Mouse (Mus musculus) ES-E14 (cell line): ENCODE measurements around the gene Adar.

Experiments used
- CHD2 ChIP-seq: IDR thresholded peaks from 2 replicates; pipeline ENCODE4 v1.6.1; 2014; ENCODE audit warnings: mild to moderate bottlenecking, low read depth, low read length, inconsistent platforms
- HCFC1 ChIP-seq: IDR thresholded peaks from 2 replicates; pipeline ENCODE4 v1.6.1; 2012; ENCODE audit warnings: low read length, inconsistent platforms, borderline replicate concordance; ENCODE audit not compliant: insufficient read depth
- MAFK ChIP-seq: IDR thresholded peaks from 2 replicates; pipeline ENCODE4 v1.6.1; 2014; ENCODE audit warnings: mild to moderate bottlenecking, low read depth, low read length, inconsistent platforms; ENCODE audit not compliant: insufficient read depth
- ZC3H11A ChIP-seq: IDR thresholded peaks from 2 replicates; pipeline ENCODE4 v1.6.1; 2012; ENCODE audit warnings: low read depth, mild to moderate bottlenecking, inconsistent platforms, low read length, borderline replicate concordance
- ZNF384 ChIP-seq: IDR thresholded peaks from 2 replicates; pipeline ENCODE4 v1.6.1; 2012; ENCODE audit warnings: low read depth, low read length, inconsistent platforms

DNA sequence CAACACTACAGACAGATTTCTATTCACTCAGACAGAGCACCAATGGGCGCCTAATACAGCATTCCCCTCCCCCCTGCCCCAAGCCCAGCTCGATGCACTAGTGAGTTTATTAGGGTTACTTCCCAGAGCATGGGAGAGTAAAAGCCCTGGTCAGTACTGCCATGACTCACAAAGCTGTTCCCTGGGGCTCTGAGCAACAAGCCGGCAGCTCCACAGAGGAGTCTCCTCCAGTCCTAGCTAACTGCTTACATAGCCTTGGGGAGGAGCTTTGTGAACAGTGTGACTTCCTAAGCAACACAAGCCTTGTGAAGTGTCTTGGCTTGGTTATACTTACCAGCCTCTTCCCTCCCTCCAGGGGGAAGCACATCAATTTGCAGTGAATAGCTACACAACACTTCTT lies 11.2 kb upstream of the Adar start:
- TF ChIP-seq MAFK = no peak
- no peak for TF ChIP-seq HCFC1
- no peak for TF ChIP-seq ZNF384
- TF ChIP-seq ZC3H11A = no peak
- no peak for TF ChIP-seq CHD2
